Mouse (Mus musculus) kidney, postnatal 0 days (tissue): ENCODE measurements at regions not wholly inside any gene's neighbourhood (a gene's known extent, or its start where the extent isn't known, plus 50 kb on each side); places are given as distances from the start of the nearest gene placed in this dataset.

ENCODE experiments used
- ATAC-seq: fragments of 200-750 bp; cut with Nextera tagmentation; replicated peaks from 2 replicates; pipeline ENCODE4 v1.8.0; 2017; ENCODE audit warnings: low read depth, moderate number of reproducible peaks, moderate TSS enrichment, moderate library complexity; ENCODE audit not compliant: low FRiP score
- DNase-seq: peaks from one replicate; pipeline ENCODE4 v3.0.0-alpha.2; 2016; ENCODE audit warnings: low spot score
- H3K27ac ChIP-seq: fragments of 300-500 bp; sonication (generic); 2 replicates; pipeline ENCODE4 v1.5.1; 2014; ENCODE audit warnings: mild to moderate bottlenecking
- H3K27me3 ChIP-seq: fragments of 300-500 bp; sonication (generic); 2 replicates; pipeline ENCODE4 v1.6.1; 2014; ENCODE audit warnings: low read length, mixed read lengths; ENCODE audit not compliant: insufficient read depth
- H3K36me3 ChIP-seq: fragments of 300-500 bp; sonication (generic); 2 replicates; pipeline ENCODE4 v1.6.1; 2014; ENCODE audit warnings: low read length, mixed read lengths; ENCODE audit not compliant: insufficient read depth
- H3K4me1 ChIP-seq: fragments of 300-500 bp; sonication (generic); replicated peaks from 2 replicates; pipeline ENCODE4 v1.6.1; 2014; ENCODE audit warnings: antibody characterized with exemption, low read length, mixed read lengths; ENCODE audit not compliant: insufficient read depth
- H3K4me2 ChIP-seq: fragments of 300-500 bp; sonication (generic); 2 replicates; pipeline ENCODE4 v1.6.1; 2014; ENCODE audit warnings: mild to moderate bottlenecking, low read length, moderate library complexity, mixed read lengths
- H3K4me3 ChIP-seq: fragments of 300-500 bp; sonication (generic); replicated peaks from 2 replicates; pipeline ENCODE4 v1.5.1; 2014; ENCODE audit warnings: low read depth, low read length
- H3K9ac ChIP-seq: fragments of 300-500 bp; sonication (generic); 2 replicates; pipeline ENCODE4 v1.6.1; 2014; ENCODE audit warnings: low read depth, low read length
- H3K9me3 ChIP-seq: fragments of 300-500 bp; sonication (generic); replicated peaks from 2 replicates; pipeline ENCODE4 v1.6.1; 2016; ENCODE audit warnings: low read length, inconsistent platforms, mixed read lengths
- CTCF ChIP-seq: IDR thresholded peaks from 2 replicates; pipeline ENCODE4 v1.5.1; 2016; ENCODE audit warnings: antibody characterized with exemption, low read depth, mild to moderate bottlenecking, moderate library complexity
- WGBS: fragments of 180-500 bp; shearing (Covaris S2); extraction: QIAGEN DNeasy Blood & Tissue Kit; methylation state at CpG from one replicate; pipeline ENCODE4 v1.1.7; 2014; 5-methylcytosine and 5-hydroxymethylcytosine counted together

DNA sequence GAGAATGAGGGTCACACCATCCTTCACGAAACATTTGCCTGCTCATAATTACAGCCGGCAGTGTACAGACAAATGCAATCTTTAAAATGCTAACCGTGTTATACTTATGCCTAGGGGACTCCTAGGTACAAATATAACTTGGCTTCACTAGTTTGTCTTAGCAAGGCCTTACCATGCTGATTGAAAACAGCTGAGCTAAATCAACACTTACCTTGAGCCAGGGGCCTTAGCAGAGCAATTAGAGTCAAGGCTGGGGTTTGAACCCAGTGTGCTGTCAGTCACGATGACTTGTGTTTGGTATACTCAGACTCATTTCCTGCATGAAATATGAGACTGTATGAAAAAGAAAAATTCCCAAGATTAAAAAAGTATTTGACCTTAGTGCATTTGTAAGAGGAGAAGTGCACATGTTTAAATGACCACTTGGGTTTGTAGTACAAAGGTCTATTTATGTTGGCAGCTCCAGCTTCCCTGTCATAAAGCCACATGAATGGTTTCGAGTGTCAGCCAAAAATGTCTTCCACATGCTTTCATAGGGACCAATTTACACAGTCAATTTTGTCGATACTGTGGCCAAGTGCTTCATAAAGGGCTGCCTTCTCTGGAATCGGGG, 94.0 kb upstream of the Aldoart1 start:
- WGBS = 55% methylated on average over 7 of the region's 7 CpGs
- peak; percentile 80 for DNase-seq
- Histone ChIP-seq H3K27ac (no peak overlapping the region), H3K9me3 (no peaks in the 10 kb centered on the region), H3K4me3 (no peak overlapping the region), H3K27me3 (no peaks in the 10 kb centered on the region), H3K4me1 (no peaks in the 10 kb centered on the region), H3K9ac (no peak overlapping the region), H3K4me2 (no peak overlapping the region), H3K36me3 (no peaks in the 10 kb centered on the region)
- no peak for ATAC-seq
- no peak for TF ChIP-seq CTCF

DNA sequence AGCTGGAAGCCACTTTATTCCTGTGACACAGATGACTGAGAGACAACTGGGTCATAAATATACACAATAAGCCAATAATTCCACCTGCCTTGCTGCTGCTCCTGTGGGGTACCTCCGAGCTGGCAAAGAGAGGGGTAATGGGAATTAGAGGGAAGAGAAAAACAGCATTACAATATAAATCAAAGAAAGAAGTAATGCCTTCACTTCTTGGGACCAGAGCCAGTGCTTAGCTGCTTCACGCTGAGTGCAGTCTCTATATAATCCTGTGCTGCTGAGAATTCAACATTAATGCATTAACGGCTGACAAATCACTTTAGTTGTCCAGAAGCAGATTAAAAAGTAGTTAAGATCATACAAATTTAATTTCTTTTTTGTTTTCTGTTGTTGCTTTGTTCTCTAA, 71.0 kb upstream of the Aldoart1 start:
- no peaks in the 10 kb centered on the region for H3K27me3 ChIP-seq
- H3K36me3 ChIP-seq = no peaks in the 10 kb centered on the region
- H3K4me1 ChIP-seq = no peaks in the 10 kb centered on the region
- no peak overlapping the region for H3K4me2 ChIP-seq
- H3K27ac ChIP-seq = no peak overlapping the region
- no peaks in the 10 kb centered on the region for H3K9me3 ChIP-seq
- no peak for ATAC-seq
- no peak overlapping the region for H3K4me3 ChIP-seq
- 45% methylated on average over 3 of the region's 3 CpGs for WGBS
- no peak overlapping the region for H3K9ac ChIP-seq
- TF ChIP-seq CTCF = no peak
- peak; percentile 9 for DNase-seq

DNA sequence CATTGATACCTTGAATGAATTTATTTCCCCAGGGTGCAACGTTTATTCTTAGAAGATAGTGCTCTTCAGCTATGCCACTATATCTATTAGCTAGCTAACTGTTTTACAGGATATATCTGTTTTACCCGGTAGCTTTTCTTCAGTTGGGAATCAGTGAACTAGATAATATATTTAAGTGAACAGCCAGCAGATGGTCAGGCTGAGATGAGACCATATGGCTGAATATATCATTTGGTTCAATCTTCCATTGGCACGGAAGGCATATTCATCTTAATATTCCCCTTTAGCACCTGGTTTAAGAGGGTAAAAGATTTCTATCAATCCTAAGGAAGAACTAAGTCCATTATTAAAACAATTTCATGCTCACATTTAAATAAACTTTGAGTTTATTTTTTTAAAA, 62.6 kb upstream of the Aldoart1 start:
- 80% methylated on average over 3 of the region's 3 CpGs for WGBS
- Histone ChIP-seq H3K36me3 (no peaks in the 10 kb centered on the region), H3K4me1 (no peaks in the 10 kb centered on the region), H3K27me3 (no peaks in the 10 kb centered on the region), H3K27ac (no peak overlapping the region), H3K4me2 (no peak overlapping the region), H3K4me3 (no peak overlapping the region), H3K9me3 (no peaks in the 10 kb centered on the region), H3K9ac (no peak overlapping the region)
- TF ChIP-seq CTCF = no peak
- ATAC-seq = no peak
- no peak for DNase-seq
